Mouse (Mus musculus) layer of hippocampus, adult 8-10 months (tissue): ENCODE measurements around the gene Cmtm4. TPM values are rescaled to one million over a fixed set of nuclear protein-coding genes. Genes with fewer than 3 reads are reported as not detected.
"Not testable (repeated sequence)": the region's sequence is repeated elsewhere in the genome, so short reads cannot be mapped to it uniquely, and the experiment has no call there.

Source experiments
- DNase-seq, 2 experiments: peaks; one replicate each; pipeline ENCODE4 v3.0.0; 2022; ENCODE audit warnings: low spot score in 2 of 2
- total RNA-seq, 4 experiments: library from RNA; stranded (reverse); gene quantifications; 2 replicates each; pipeline ENCODE4 v1.2.4; 2022

The Cmtm4 gene
- total RNA-seq, 4 experiments from 2014 or later = 59.8 to 75.9 (median 66.7) TPM

DNA sequence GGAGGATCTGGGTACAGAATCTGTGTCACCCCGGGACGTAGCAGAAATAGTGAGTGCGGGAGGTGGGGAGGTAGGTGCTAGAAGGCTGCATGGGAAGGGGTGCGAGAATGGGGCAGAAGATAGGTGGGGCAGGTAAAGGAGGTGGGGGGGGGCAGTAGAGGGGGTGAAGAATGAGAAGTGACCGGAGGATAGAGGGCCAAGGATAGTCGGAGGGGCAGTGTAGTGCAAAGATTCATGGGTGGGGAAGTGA is 55.7 kb downstream of the Cmtm4 start:
- no peak for DNase-seq

DNA sequence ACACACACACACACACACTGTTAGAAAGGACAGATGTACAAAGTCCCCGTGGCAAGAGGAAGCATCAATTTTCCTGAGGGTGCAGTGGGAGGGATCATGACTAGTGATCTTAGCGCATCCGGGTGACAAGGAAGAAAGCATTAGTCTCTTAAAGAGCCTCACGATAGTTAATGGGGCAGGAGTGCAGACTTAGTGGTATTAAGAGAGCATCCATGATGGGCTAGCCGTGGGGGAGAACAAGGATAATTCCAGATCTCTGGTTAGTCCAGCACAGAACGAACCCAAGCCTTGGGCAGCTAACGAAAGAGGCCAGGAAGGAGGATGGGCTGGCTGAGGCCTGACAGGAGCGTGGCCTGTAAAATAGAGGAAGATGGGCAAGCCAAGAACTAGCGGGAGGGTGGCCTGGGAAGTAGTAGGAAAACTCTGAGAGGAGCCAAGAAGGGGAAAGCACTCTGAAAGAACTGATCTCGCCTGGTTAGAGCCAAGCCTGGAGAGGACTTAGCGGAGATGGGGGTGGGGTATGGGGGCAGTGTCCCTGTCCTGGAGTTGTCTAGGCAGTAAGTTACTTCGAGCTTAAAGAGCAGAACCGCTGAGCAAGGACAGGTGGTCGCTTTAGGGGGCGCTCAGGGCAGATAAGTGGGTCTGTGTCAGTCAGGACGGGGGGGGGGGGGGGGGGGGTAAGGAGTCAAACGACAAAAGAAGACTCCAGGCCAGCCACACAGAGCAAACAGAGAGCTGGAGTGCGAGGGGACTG is 56.2 kb downstream of the Cmtm4 start, which contains the start of gene Cmtm3:
Gene Cmtm3 (plus strand): TSS at position 182 of the 754 bp plus-strand sequence.
- no peak for DNase-seq

GRCm38 (mm10) chr8:104337890-104338289 is 57.7 kb downstream of the Cmtm4 start:
- DNase-seq = no peak

GRCm38 (mm10) chr8:104336806-104337205 is 58.8 kb downstream of the Cmtm4 start:
- DNase-seq = no peak

DNA sequence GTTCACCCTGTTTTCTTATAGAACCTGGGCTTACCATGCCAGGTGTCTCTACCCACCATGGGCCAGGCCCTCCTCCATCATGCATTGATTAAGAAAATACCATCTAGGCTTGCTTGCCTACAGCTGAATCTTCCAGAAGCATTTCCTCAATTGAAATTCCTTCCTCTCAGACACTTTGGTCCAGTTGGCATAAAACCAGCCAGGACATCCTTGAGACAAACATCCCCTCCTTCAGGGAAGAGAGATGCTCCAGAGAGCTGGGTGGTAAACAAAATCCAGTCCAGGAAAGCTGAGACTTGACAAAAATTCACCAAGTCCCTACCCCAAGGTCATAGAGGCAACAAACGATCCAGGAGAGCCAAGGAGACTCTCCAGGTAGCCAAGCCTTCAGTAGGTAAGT is 61.4 kb downstream of the Cmtm4 start:
- DNase-seq = no peak

GRCm38 (mm10) chr8:104333786-104334185 is 61.8 kb downstream of the Cmtm4 start:
- DNase-seq = no peak

DNA sequence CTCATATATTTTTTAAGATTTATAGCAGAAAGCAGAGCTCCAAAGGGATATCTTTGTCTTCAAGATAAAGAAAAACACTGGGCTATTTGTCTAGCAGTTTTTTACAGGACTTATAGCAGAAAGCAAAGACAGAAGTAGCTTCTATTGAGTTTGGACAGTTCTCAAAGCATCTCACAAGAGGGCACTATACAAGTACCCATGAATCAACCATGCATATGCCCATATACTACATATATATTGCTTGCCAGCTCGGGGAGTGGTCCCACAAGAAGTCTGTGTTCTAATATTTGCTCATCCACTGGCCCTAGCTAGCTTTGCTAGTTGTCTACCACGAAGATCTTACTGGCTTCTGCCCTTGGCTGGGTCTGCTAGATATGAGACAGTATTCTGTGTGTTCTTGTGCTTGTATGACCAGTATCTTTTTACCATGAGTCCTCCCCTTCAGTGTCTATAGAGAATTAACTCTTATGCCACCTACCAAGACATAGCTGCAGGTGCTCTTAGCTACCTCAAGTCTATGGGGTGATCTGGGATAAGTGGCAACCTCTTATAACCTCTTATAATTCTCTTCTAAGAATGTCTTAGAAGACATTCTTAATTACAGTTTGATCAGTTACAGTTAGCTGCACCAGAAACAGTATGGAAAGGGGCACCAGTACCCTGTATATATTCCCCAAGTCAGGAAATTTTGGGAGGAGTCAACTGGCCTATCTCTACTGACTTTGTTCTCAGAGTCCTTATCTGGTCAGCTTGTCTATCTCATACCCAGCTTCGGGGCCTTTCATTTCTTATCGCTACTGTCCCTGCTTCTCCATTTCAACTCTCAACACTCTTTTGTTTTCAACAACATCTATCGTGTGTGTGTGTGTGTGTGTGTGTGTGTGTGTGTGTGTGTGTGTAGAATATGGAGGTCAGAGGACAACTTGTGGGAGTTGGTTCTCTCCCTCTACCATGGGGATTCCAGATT is 62.7 kb downstream of the Cmtm4 start:
- no peak for DNase-seq

GRCm38 (mm10) chr8:104321930-104322329 is 73.7 kb downstream of the Cmtm4 start, which contains the start of gene Cmtm2b:
Gene Cmtm2b, plus strand, starts transcription at chr8:104322230.
- not testable (repeated sequence) for DNase-seq

GRCm38 (mm10) chr8:104321267-104321666 is 74.3 kb downstream of the Cmtm4 start, which contains the start of gene Gm11020:
Gene Gm11020, plus strand, starts transcription at chr8:104321567.
- not testable (repeated sequence) for DNase-seq

GRCm38 (mm10) chr8:104313311-104313710 is 82.3 kb downstream of the Cmtm4 start:
- no peak for DNase-seq

DNA sequence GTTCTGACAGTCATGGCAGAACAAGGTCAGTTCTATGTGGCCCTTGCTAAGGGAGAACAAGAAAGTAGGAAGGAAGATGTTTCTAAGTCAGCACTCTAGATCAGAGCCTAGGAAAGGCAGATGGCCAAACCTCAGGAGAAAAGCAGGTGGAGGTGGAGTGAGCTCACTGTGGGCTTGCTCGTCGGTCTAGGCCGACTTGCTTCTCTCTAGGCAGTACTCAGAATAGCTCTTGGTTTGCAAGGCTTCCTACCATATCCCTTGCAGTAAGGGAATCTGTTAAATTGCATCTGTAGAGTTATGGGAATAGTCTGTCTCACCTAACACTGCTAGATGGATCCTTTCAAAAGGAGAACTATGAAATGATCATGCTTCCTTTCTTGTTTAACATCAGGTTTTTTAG is 83.6 kb downstream of the Cmtm4 start:
- DNase-seq = not testable (repeated sequence)

DNA sequence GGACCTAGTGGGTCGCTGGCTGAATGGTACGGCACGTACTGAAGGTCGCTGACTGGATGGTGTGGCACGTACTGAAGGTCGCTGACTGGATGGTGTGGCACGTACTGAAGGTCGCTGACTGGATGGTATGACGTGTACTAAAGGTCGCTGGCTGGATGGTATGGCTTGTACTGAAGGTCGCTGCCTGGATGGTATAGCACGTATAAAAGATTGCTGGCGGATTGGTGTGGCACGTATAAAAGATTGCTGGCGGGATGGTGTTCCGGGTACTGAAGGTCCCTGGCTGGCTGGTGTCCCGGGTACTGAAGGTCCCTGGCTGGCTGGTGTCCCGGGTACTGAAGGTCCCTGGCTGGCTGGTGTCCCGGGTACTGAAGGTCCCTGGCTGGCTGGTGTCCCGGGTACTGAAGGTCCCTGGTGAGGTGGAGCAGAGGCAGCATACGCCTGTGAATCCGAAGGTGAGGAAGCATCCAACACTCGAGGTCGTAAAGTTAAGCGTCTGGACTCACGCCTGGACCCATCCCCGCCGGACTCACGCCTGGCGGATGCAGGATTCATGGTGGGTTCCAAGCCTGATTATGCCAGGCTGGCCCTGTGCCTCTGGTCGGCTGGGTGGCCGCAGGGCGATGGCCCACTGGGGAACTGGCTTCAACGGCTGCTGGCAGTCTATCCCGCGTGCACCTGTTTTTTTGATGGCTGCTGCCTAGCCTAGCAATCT is 86.0 kb downstream of the Cmtm4 start, which contains the start of the genes Gm45711 and Cmtm1:
Gene Gm45711 (minus strand): TSS at position 641 of the 715 bp plus-strand sequence.
Gene Cmtm1 (minus strand): TSS at position 705 of the 715 bp plus-strand sequence.
- peak in 1 of 2 experiments; percentile 10 for DNase-seq

DNA sequence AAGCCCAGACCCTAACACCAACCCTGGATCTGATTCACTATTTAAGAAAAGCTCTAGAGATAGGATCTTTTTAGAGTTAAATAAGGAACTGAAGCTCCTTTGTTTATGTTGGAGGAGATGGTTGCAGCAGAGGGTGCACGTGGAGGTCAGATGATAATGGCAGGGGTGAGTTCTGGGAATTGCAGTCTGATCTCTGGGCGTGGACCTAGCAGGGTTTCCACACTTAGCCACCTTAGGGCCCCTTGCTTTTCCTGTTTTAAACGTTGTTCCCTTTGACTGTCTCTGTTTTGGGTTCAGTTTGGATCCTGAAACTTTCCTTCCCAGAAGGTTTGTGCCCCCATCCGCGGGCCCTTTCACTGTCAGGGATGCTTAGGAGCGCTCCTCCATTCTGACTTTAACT is 87.3 kb downstream of the Cmtm4 start:
- not testable (repeated sequence) for DNase-seq

DNA sequence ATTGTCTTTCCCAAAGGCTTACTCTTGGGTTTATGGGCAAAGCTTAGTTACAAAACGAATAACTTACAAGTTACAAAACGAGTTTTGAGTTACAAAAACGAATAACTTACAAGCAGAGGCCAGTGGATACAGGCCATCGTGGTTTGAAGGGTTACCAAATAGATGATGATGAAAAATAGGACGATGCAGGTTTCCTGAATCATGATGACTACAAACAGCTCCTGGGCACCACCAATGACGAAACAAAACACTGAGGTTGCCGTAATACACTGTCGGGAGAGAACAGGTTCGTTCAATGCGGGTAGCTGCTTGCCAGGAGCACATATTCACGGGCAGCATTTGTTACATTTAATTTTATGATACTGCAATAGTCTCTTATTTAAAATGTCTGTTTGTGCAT is 90.6 kb downstream of the Cmtm4 start:
- no peak for DNase-seq

DNA sequence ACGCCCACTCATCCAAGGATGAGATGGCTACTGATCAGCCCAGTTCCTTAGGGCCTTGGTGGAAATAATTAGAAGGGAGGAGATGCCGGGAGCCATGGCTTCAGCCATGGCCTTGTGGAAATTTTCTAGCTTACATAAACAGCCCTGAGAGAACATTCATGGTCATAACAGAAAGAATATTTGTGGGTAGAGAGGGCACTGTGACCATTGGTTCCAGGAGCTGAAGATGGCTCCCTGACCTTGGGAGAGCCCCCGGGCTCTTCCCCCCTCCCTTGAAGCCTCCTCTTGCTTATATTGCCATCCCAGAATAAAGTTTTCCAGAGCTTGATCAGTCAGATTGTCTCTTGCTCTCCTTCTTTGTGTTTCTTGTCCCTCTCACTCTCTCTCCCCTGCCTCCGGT is 93.1 kb downstream of the Cmtm4 start:
- not testable (repeated sequence) for DNase-seq

DNA sequence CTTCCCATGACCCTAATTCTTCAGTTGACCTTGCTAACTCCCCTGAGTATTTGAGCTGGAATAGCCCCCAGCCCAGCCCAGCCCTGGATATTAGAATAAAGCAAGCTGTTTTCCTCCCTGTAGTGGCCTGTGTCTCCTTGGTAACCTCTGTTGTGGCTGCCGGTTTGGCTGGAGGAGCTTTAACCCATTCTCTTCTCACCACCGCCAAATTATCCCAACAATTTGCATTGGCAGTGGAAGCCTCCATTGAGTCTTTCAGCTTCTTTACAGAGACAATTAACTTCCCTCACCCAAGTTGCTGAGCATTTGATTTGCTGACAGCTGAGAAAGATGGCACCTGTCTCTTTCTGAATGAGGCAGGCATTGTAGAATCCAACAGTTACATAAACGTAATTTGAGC is 94.0 kb downstream of the Cmtm4 start:
- peak; percentile 7 to 9 for DNase-seq

Other genes with a start within 250 kb of the Cmtm4 start
- gene Bean1, start 225.4 kb downstream of the Cmtm4 start, total RNA-seq = 1 to 10 TPM; 5.6 to 8.5 (median 6.2) TPM
- gene Tk2, start 147.2 kb downstream of the Cmtm4 start, total RNA-seq = 10 to 100 TPM; 39.2 to 46.1 (median 43.9) TPM
- gene Cklf, start 144.9 kb downstream of the Cmtm4 start, total RNA-seq = 10 to 100 TPM in 1 of 4 experiments, 1 to 10 TPM in 3; 7.5 to 12.1 (median 8.4) TPM
- not detected for gene Cmtm2a, start 102.6 kb downstream of the Cmtm4 start, total RNA-seq
- not detected for gene Gm45711, start 85.7 kb downstream of the Cmtm4 start, total RNA-seq
- not detected for gene Cmtm1, start 85.7 kb downstream of the Cmtm4 start, total RNA-seq
- gene Gm11020, start 74.2 kb downstream of the Cmtm4 start, total RNA-seq = not detected
- not detected for gene Cmtm2b, start 73.6 kb downstream of the Cmtm4 start, total RNA-seq
- 10 to 100 TPM in 3 of 4 experiments, 1 to 10 TPM in 1; 7.7 to 23.1 (median 16.0) TPM for gene Cmtm3, start 56.4 kb downstream of the Cmtm4 start, total RNA-seq
- 100 to 1,000 TPM; 230 to 304 (median 242) TPM for gene Dync1li2, start 47.2 kb upstream of the Cmtm4 start, total RNA-seq
- under 1 TPM; 0.65 to 0.80 (median 0.74) TPM for gene Terb1, start 114.1 kb upstream of the Cmtm4 start, total RNA-seq
- 10 to 100 TPM; 48.5 to 59.0 (median 51.3) TPM for gene Nae1, start 138.8 kb upstream of the Cmtm4 start, total RNA-seq
- gene Car7, start 138.9 kb upstream of the Cmtm4 start, total RNA-seq = 10 to 100 TPM; 17.9 to 28.0 (median 21.8) TPM
- gene Pdp2, start 195.6 kb upstream of the Cmtm4 start, total RNA-seq = 10 to 100 TPM in 1 of 4 experiments, 1 to 10 TPM in 3; 8.0 to 10.2 (median 9.0) TPM
- gene Cdh16, start 228.6 kb upstream of the Cmtm4 start, total RNA-seq = not detected
- gene Rrad, start 235.5 kb upstream of the Cmtm4 start, total RNA-seq = 1 to 10 TPM; 1.5 to 3.2 (median 1.9) TPM
- gene Ciao2b, start 246.2 kb upstream of the Cmtm4 start, total RNA-seq = 10 to 100 TPM; 25.0 to 32.7 (median 30.3) TPM